Mouse (Mus musculus) CD4-positive, CD25-positive, alpha-beta regulatory T cell, adult 2 months (primary cell): Measurements from ENCODE around the gene Actr10.

Experiments
- DNase-seq: peaks from one replicate; pipeline ENCODE4 v3.0.0-alpha.2; 2012; ENCODE audit warnings: low read depth, low spot score

The Actr10 gene

DNA sequence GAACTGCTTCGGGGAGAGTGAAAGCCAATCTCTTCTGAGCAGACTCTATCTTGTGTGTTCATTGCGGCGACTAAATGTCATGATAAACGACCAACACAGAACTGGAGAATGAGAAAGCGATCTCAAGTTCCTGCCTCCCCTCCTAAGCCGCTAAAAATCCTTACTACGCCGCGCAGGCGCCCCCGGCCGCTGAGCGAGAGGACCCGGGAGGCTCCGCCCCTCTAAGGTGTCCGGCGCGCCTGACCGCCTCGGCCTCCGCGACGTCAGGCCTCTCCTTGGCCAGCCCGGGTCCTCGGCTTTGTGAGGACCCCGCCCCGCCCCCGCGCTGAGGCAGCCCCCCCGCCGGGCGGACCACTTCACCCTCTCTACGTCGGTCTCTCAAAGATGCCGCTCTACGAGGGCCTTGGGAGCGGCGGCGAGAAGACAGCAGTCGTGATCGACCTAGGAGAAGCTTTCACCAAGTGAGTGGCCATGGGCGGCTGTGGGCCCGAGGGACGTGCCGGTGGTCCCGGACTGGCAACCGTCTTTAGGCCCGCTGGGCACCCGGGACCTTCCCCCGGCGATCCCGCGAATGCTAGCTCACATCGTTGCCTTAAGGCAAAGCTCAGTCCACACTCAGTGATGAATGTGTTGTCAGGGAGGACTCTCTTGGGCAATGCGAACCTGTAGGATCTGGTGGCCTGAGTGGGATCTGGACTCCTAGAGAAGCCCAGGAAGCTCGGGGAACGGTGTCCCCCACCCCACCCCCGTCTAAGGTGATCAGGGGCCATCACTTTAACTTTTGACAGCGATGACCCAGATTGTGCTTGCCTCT is at the start of gene Actr10:
Gene Actr10 (plus strand): TSS at position 287 of the 814 bp plus-strand sequence.
- peak; percentile 95 for DNase-seq

DNA sequence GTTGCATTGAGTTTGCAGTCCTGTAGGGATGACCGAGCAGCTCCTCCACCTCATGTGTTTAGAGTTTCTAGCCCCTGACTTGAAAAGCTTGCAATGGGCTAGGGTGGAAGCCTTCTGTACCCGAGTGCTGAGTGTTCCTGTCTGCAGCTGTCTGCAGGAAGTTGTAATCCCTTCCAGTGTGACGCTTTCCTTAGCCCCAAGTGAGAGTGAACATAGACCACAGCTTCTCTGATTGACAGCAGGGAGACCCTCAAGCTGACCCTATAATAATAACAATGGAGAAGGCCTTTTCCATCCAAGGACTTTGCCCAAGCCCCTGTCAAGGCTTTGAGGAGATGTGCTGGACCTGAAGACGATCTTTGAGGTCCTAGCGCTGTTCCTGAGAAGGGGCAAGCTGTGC is 47.3 kb upstream of the Actr10 start:
- DNase-seq: no peak

DNA sequence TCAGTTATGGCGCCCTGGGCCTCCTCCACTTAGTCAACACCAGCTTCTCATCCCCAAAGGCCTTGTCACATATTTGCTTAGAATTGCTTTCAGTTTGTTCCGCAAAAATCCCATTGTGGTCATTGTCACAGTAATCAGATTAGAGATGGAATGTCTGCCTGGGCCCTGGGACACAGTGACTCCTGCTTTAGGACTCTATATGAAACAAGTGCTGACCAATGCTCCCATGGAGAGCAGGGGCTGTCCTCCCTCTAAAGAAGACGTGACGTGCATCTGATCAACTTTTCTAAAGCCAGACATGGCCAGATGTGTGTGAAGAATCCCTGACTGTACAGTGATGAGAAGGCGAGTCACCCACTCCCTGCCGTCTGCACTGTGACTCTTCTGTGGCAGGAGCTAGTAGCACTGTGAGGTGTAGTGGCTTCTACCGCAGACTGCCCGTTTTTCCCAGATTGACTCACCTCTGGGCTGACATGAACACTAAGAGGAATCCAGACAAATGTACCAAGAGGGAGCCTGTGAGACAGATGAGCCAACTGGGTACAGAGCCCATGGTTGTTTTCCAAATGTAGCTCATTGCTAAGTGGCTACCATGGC is 46.7 kb upstream of the Actr10 start:
- DNase-seq: no peak

DNA sequence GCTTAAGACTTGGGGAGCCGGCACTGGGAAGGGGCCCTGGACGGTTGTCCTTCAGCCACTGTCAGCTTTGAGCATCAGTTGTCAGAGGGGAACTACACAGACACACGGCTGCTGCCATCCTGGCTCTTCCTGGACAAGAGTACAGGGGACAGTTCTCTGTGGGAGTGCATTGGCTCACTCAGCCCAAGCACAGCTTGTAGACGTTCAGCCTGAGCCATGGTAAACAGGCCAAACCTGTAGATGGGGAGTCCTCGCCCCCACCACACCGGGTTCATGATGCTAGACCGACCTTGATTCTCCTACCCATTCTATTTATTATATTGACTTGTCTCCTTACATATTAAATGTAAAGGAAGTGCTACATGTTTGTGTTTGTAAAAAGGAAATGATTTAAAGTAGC is 42.4 kb upstream of the Actr10 start:
- no peak for DNase-seq

DNA sequence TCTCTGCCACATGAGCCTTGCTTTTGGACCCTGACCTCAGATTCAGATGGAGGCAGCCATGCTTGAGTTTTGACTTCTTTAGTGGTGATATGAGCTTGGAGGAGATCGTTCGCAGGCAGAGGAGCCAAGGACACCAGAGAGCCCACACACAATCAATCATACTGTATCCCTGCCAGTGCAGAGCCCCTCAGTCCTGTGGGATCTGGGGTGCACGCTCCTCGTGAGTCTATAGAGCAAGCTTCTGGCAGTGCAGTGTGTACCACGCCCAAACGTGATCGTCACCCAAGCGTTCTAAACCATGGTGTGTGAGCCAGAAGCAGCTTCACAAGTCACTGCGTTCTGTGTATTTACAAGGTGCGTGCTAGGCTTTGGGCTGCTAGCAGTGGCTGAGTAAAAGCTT is 41.6 kb upstream of the Actr10 start:
- no peak for DNase-seq

DNA sequence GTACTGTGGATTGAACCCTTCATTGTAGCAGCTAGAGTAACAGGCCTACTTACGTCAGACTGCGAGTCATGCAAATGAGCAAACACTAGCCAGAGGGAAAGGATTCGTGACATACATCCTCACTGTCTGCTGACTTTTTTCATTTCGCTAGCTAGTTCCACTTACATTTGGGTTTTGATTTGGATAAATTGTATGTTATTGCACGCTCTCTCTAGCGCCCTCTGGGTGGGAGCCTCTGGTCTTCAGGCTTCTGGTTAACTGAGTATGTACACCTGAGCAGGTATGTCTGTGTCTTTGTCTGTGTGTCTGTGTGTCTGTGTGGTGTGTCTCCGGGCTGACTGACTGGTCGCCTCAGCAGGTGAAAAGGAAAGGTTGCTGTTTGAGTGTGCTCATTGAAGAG is 40.2 kb upstream of the Actr10 start:
- peak; percentile 52 for DNase-seq

DNA sequence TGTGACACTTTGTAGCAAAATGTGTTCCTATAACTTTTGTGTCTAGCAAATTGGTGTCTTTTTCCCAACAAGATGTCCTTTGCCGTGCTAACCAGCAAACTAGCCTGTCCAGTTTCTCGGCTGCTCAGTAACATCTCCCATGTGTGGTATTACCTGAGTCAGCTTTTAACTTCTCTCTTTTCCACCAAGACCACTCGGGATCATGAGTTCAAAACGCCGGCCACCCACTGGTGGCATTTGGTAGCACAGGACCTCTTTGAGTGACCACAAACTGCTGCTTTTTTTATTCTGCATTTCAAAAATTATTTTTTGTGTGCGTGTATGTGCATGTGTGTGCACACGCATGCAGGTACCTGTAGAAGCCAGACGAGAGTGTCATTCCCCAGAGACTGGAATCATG is 39.2 kb upstream of the Actr10 start:
- no peak for DNase-seq

DNA sequence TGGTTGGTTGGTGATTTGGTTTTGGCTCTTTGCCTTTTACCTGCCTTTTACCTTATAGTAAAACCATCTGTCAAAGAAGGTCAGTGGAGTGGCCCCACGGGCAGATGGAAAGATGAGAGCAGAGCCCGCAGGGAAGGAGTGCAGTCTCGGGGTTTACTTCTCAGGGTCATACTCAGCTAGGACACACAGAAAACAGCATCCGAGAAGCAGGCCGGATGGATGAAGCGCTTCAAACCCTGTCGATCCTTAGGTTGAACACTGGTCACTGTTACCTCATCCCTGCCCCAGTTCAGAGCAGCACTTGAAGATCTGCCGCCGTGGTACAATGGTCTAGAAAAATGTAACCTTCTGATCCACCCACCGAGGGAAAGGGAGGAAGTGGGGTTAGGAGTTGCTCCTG is 33.2 kb upstream of the Actr10 start:
- no peak for DNase-seq

DNA sequence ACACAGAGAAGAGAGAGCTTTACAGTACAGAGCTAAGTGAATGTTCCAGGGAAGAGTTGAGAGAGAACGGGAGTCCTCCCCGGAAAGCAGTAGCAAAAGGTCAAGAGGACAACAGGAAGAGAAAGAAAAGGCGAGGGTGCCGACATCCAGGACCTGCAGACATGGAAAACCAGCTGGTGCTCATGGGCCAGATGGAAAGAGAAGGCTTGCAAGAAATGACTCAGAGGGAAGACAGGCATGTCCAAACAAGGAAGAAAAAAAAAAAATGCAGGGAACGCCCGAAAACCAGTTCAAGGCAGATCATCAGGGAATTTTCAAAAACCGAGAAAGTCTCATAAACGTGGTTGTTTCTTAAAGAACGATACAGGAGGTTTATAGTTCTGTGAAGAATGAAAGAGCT is 30.8 kb upstream of the Actr10 start:
- DNase-seq: no peak

DNA sequence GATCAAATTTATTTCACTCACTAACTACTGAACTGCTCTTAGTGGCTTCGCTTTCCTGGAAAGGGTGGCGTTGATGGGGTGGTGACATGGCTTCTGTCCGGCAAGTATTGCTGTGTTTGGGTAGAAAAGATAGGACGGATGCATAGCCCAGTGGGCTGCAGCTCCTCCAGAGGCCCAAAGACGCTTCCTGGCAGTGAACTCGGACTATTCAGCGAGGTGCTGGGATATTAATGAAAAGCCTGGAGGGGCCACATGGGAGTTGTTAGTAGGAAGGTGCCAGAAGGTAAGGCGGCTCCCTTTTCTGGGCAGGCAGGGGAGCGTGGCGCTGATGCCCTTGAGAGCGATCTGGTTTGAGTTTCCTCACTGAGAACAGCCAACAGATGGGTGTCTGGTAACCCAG is 30.0 kb upstream of the Actr10 start:
- DNase-seq: no peak

DNA sequence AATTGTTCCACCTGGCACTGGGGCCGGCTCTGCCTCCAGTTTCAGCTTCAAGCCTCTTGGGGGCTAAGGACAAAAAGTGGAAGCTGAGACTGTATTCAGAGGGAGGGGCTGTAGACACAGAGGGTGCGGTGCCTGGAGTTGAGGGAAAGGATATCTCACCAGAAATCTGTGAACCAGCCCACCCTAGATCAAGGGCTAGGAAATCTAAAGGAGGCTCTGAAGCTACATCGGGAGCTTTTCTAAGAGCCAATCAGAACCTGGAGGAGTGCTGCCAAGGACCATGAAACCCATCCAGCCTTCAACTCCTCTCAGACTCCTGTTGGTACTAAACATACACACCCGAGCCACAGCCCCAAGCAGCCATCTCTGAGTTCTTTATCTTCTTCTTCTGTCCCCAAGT is 29.6 kb upstream of the Actr10 start:
- no peak for DNase-seq

DNA sequence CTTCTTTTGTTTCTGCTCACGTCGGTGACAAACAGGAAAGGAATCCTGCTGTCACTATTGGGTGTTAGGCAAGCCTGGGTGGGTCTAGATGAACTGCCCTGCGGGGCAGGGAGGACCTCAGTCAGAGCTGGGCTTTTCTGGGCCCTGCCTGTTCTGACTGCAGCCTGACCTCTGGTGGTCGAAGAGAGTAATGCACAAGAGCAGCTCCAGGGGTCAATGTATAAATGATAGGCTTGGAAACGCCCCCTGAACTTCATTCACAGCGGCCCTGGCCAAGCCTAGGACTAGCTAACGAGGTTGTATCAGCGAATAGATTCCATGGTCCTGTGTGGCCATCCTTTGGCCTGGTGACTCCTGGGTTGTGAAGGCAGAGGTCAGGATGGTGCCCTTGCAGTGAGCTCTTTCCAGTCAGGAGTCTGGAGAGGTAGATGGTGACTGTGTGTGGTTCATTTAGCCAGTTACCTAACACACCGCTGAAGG is 27.4 kb upstream of the Actr10 start:
- DNase-seq: peak; percentile 85

DNA sequence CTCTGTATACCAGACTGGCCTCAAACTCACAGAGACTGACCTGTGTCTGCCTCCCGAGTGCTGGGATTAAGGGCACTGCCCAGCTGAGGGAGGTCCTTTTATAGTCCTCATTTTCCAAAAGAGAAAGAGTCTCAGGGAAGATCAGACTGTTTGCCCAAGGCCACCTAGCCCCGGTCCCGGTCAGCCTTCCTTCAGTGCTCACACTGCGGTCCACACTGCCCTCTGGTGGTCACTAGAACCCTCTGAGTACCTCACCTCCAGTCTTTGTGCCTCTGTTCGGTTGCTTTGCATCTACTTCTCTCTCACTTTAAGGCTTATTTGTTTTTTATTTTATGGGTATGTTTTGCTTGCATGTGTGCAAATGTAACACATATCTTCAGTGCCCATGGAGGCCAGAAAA is 26.6 kb upstream of the Actr10 start:
- peak; percentile 89 for DNase-seq

DNA sequence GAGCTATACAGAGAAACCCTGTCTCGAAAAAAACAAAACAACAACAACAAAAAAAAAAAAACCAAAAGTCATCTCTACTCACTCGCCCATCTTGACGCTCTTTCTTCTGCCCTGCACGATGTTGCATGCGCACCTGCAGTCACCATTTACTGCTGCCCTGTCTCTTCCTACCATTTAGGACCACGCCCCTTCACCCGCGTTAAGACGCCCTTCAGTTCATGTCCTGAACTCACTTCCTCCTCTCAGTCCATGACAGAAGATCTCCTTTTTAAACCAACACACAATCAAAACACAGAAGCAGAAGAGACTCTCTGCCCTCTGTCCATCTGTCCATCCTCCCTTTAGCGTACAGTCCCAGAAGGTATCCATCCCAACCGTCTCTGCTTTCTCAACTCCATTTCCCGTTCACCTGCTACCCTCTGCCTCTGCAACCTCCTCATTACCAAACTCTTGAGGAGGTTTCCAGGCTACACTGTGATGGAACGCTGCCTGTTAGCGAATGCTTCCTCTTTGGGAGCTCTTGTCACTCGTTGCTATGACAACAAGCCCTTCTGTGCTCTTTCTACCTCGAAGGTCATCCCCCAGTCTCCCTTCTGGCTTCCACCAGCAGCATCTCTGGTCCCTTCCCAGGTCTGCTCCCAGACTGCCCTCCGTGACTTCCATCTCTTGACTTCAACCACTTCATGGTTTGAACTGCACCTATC is 25.8 kb upstream of the Actr10 start:
- DNase-seq: peak; percentile 39

DNA sequence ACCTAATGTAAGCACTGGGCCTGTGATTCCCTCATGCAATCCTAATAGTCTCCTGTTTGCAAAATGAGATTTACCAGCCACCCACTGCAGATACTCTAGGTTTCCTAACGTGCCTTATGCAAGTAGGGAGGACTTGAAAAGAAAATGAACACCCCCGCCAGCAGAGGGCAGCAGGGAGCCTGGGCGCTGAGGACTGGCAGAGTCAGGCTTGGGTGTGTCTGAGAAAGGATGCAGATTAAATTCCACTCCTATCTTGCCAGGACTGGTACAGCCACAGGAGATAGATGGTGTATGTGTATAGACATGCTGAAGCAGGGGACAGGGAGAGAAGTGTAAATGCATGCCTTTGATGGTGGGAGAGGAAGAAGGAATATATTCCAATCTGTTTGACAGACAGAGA is 24.2 kb upstream of the Actr10 start:
- peak; percentile 92 for DNase-seq

DNA sequence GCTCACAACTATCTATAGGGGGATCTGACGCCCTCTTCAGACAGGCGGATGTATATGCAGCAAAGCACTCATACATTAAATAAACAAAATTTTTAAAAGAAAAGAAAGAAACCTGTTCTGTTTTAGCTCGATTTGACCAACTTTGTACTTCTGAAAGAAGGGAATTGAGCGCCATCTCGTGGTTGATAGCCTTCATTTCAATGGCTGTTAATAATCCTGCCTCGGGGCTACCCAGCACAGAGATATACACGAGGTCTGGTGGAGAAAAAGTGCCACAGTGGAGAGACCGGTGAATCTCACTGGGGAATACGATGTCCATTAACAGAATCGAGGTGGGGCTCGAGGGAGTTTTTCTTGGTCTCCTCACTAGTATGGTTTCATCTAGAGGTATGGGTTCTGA is 23.3 kb upstream of the Actr10 start:
- DNase-seq: peak; percentile 85

DNA sequence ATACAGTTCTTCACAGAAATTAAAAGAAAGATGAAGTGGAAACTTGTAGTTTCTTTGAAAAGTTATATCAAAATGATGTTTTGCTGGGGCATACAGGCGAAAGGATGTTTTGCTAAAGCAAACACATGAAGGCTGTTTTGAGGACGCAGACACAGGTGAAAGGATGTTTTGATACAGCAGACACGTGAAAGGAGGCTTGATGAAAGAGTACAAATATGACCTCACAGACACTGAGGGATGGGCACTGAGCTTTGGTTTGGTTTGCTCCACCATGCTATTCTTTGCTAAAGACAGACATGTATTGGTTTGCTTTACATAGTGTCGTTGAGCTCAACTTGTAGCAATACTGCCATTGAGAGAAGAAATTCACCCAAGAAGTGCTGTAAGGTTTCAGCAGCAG is 7.9 kb upstream of the Actr10 start:
- peak; percentile 39 for DNase-seq

DNA sequence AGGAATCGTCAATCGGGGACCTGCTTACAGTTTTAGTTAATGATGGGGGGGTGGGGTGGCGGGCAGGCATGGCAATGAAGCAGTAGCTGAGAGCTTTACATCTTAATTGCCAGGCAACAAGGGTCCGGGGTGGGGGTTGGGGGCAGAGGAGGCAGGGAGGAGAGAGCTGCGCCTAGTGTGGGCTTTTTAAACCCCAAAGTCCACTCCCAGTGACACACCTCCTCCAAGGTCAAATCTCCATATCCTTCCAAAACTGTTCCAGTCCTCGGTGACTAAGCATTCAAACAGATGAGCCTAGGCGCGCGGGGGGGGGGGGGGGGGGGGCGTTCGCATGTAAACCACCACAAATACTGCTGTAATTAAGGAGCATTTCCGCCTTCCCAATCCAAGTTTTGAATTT is 507 bp upstream of the Actr10 start:
- DNase-seq: no peak

DNA sequence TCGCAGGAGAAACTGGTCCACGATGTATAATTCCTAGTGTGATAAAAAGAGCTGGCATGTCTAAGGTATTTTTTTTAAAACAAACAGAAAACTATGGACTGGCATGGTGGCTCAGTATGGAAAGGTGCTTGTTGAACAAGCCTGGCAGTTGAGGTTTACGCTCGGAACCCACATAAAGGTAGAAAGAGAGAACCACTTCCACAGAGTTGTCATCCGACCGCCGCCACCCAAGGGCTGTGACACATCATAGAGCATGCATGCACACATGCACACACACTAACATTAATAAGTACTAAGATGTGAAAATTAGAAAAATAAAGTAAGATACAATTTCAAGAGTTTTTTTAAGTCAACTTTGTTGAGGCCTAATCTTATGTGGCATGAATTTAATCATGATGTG is 3.1 kb downstream of the Actr10 start:
- DNase-seq: peak; percentile 52

DNA sequence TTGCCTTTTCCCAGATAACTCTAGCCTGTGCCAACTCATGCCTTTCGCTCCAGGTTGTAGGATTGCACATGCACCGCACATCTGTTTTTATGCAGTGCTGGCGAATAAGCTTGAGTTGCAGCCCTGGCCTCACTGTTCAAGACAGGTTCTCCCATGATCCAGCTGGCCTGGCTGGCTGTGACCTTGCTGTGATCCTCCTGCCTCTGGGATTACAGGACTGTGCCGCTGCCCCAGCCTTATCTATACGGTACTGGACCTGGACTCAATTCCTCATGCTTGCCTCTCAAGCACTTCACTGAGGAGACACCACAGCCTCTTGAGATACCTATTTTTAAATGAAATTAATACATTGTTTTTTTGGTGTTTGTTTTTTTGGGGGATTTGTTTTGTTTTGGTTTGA is 6.5 kb downstream of the Actr10 start:
- no peak for DNase-seq

DNA sequence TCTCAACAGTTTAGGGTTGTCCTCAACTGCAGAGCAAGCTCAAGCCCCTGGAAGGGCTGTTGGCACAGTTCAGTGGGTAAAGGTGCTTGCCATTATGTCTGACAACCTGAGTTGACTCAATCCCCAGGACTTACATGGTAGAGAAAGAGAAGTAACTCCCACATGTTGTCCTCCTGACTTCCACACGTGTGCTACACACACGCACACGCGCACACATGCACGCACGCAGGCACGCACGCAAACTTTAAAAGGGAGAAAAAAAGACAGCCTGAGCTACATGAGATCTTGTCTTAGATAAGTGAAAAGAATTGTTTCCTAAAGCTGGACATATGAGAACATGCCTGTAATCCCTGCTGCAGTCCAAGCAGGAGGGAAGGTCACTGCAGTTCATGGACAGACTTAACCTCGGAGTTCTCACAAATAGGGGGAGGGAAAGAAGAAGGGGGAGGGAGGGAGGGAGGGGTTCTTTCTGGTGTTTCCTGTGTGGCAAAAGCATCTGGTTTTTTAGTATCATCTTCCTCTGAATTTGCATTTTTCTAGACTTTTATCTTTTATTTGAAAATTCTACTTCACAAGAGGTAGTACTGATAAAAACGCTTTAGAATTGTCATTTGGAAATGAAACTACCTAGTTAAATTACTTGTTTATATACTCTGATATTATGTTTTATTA is 9.1 kb downstream of the Actr10 start:
- peak; percentile 66 for DNase-seq

DNA sequence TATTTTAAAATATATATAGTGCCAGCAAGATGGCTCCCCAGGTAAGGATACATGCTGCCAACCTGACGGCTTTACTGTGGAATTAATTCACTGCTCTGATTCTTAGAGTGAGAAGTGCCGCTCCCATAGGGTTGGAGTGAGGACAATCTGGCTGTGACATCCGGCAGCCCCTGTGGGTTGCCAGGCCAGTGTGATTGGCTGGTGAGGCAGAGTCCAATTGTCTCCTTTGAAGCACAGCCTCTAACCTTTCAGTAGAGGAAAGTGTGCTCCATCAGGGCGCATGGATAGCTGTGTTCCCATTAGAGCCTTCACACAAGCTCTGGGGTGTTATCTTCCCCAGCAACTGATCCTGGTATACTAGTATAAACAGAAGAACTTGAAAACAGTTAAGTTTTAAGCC is 21.0 kb downstream of the Actr10 start:
- no peak for DNase-seq
